Mouse (Mus musculus): Measurements from ENCODE around the gene Fcer1g.

Gene Fcer1g

DNA sequence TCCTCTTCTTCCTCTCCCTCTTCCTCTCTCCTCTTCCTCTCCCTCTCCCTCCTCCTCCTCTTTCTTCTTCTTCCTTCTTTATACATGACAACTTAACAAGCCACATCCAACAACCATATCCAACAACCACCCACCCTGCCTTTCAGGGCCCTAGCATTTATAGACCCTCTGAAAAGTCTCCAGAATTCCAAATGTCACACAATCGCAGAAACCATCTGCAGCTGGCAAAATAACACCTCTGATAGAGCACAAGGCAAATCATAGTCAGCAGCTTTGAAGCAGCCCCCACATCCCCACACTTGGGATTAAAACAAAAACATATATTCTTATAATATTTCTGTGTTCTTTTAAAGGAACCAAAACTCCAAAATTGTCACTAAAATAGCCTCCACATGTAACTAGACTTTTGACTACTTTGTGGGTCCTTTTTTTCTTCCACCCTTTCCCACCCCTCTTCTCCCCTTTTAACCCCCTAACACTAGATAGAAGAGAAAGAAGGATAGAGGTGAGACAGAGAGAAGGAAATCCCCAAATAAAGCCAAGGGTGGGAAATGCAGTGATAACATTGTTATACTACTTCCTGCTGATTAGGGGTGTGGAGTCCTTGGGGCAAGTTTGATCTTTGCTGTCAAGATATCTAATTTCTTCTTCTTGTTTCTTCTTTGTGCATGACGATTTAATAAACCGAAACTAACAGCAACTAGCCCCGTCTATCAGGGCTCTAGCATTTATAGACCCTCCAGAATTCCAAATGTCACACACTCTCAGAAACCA lies 32.0 kb upstream of the Fcer1g start:
- no peak for DNase-seq (ENCODE audit: low read depth, low spot score)

DNA sequence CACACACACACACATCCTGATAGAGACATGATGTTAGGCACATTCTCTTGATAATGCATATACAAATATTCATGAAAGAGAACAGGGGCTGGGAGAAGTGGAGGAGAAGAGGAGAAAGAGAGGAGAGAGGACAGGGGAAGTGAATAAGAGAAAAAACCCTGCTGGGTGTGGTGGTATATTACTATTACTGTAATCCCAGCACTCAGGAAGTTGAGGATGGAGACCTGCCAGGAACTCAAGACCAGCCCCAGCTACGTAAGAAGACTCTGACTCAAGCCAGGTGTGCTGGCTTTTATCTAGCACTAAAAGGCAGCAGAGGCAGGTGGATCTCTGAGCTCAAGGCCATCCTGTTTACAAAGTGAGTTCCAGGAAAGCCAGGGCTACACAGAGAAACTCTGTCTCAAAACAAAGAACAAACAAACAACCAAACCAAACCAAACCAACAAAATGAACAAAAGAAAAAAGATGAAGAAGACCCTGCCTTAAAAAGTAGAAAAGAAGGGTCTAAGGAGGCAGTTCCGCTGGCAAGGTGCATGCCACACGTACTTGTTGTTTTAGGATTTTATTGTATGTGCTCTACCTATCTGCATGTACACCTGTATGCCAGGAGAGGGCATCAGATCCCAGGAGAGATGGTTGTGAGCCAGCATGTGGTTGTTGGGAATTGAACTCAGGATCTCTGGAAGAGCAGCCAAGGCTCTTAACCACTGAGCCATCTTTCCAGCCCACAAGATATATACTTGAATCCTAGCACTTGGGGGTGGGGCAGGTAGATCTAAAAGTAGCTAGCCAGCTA lies 29.7 kb upstream of the Fcer1g start:
- peak; percentile 71 for DNase-seq (ENCODE audit: low read depth, low spot score)

DNA sequence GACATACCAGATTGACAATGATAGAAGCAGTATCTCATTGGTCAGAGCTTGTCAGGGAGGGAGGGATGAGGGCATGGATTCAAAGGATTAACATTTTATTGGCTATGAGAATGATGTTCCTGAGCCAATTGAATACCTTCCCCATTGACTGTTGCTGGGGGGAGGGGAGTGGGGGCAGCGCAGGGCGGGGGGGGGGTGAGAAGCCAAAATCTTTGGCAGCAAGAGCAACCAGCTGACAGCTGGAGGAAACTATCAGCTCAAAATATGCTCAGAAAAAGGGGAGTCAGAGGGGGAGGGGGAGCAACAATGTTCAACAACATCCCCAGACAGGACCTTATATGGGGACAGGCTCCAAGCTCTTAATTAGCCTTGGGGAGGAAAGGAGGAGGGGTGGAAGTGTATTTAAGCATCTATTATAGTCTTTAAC lies 29.0 kb upstream of the Fcer1g start:
- DNase-seq (ENCODE audit: low read depth, low spot score) = no peak

DNA sequence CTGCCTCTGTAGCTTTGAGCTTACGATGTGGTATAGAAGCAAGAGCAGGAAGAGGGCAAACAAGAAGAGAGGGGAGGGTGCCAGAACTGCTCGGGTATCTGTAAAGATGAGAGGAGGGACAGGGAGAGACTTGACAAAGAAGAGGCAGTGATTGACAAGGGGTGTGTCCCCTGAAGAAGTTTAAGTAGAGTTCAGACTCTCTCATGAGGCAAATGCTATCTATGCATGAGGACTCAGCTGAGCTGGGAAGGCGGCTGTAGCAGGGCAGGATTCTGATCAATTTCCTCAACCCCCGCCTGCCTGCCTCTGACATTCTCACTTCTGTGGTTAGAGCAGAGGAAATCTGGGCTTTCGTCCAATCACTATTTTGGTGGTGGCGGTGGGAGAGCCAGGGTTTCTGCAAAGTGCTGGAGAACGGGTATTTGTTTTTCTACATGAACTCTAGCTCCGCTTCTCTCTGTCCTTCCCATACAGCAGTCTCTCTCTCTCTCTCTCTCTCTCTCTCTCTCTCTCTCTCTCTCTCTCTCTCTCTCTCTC lies 28.5 kb upstream of the Fcer1g start:
- DNase-seq (ENCODE audit: low read depth, low spot score) = no peak

DNA sequence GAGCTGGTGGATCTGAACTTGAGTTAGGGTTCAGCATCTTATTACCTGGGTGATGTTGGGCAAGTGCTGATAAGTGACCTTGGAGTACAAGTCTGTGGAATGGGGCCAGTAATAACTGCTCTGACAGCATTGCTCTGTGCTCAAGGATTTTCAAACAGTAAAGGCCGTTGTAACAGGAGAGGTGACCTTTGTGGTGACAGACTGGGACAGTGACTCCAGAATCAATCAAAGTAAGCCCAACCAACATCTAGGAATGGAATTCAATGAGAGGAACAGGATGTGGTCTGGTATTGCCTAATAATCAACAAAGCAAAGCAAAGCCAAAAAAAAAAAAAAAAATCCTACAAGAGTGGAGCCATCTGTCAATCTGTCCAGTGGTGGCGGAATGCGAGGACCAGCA lies 26.2 kb upstream of the Fcer1g start:
- DNase-seq (ENCODE audit: low read depth, low spot score) = no peak

DNA sequence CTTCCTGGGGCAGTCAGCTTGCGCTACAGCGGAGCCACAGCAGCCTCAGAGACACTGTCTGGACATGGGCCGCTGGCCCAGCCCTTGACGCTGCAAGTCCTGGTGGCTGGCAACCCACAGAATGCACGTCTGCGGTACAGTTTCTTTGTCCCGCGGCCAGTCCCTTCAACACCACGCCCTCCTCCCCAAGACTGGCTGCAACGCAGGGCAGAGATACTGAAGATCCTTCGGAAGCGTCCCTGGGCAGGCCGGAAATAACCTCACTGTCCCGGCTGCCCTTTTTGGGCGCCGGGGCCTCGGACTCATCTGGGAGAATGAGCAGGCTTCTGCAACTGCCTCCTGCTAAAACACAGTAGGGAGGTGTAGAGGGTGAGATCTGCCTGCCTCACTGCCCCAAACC lies 24.8 kb upstream of the Fcer1g start:
- no peak for DNase-seq (ENCODE audit: low read depth, low spot score)

DNA sequence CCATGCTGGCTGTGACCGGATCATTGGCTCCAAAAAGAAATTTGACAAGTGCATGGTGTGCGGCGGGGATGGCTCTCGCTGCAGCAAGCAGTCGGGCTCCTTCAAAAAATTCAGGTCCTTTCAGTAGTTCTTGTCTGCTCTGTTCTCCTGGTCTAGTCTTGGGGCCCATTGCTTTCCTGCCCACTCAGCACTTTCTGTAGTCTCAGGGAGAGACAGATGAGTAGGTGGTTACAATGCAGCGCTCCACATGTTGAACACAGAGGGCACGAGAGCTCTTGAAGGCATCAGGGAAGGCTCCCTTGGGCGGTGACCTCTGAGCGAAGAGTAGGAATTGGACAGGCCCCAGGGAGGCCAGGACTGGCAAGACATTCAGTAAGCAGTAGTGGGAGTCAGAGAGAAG lies 23.6 kb upstream of the Fcer1g start:
- no peak for DNase-seq (ENCODE audit: low read depth, low spot score)

DNA sequence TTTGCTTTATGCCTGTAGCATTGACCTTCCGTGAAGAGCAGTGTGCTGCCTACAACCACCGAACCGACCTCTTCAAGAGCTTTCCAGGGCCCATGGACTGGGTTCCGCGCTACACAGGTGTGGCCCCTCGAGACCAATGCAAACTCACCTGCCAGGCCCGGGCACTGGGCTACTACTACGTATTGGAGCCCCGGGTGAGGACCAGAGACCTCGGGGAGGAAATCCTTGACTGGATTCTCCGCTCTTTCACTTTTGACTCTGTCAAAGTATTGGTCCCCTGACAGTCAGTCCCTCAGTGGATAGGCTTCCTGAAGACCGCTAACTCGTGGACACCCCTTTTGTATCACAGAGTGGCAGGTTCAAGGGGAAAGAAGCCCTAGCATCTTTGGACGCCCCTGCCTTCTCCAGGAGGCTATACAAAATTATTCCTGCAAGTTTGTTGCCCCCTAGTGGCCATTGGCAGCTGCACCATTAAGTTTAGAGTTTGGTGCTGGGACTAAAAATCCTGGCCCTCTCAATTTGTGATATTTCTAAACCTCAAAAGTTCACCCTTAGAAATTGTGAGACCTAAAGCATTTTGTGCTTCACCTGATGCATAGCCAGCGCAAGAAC lies 22.9 kb upstream of the Fcer1g start:
- DNase-seq (ENCODE audit: low read depth, low spot score) = peak; percentile 87

DNA sequence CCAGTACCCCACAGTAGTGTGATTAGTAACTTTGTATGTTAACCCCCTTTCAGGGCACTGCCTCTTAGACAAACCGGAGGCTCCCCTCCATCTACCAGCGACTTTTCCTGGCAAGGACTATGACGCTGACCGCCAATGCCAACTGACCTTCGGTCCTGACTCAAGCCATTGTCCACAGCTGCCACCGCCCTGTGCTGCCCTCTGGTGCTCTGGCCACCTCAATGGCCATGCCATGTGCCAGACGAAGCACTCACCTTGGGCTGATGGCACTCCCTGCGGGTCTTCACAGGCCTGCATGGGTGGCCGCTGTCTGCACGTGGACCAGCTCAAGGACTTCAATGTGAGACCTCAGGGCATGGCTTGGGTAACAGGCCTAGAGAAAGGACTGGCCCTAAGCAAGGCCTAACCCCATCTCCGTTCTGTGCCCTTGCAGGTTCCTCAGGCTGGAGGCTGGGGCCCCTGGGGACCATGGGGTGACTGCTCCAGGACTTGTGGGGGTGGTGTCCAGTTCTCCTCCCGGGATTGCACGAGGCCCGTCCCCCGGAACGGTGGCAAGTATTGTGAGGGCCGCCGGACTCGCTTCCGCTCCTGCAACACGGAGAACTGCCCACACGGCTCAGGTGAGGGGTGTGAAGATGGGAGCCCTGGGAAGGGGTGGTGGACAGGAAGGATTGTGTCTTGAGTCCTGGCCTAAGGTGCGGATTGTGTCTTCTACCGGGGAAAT lies 22.1 kb upstream of the Fcer1g start:
- no peak for DNase-seq (ENCODE audit: low read depth, low spot score)

DNA sequence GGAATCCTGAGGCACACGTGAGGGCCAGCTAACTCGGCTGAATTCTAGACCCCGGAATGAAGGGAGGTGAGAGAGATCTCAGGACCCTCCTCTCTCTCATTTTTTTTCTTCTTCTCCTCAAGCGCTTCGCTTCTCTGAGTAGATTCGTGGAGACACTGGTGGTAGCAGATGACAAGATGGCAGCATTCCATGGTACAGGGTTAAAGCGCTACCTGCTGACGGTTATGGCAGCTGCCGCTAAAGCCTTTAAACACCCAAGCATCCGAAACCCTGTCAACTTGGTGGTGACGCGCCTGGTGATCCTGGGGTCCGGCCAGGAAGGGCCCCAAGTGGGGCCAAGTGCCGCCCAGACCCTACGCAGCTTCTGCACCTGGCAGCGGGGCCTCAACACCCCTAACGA lies 18.2 kb upstream of the Fcer1g start:
- DNase-seq (ENCODE audit: low read depth, low spot score) = no peak

DNA sequence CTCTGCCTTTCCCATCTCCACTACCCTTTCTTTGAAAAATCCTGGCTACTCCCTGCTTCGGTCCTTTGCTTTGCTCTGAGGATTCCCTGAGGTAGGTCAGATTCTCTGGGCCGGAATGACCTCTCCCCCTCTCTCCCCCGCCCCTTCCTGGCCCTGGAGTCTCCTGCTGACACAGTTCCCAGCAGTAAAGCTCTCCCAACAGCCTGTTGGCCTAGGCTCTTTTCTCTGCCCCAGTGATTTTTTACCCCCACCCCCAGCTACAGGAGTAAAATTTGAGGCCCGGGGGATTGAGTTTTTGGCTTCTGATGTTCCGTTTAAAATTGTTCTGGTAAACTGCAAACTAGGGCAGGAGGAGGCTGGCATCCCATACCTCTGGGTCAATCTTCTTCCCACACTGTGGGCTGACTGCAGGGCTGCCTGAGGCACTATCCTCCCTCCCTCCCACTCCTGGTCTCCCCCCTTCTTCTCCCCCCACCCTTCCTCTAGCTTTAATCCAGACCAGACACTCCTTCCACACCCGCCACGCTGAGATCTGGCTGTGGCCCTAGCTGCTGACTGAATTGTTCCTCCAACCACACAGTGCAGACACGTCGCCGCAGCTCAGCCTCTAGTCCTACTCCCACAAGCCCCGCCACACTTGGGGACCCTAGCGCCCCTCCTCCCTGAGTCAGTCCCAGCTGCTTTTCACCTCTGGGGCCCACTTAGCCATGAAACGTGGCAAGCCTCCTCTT lies 17.6 kb upstream of the Fcer1g start:
- peak; percentile 46 for DNase-seq (ENCODE audit: low read depth, low spot score)

DNA sequence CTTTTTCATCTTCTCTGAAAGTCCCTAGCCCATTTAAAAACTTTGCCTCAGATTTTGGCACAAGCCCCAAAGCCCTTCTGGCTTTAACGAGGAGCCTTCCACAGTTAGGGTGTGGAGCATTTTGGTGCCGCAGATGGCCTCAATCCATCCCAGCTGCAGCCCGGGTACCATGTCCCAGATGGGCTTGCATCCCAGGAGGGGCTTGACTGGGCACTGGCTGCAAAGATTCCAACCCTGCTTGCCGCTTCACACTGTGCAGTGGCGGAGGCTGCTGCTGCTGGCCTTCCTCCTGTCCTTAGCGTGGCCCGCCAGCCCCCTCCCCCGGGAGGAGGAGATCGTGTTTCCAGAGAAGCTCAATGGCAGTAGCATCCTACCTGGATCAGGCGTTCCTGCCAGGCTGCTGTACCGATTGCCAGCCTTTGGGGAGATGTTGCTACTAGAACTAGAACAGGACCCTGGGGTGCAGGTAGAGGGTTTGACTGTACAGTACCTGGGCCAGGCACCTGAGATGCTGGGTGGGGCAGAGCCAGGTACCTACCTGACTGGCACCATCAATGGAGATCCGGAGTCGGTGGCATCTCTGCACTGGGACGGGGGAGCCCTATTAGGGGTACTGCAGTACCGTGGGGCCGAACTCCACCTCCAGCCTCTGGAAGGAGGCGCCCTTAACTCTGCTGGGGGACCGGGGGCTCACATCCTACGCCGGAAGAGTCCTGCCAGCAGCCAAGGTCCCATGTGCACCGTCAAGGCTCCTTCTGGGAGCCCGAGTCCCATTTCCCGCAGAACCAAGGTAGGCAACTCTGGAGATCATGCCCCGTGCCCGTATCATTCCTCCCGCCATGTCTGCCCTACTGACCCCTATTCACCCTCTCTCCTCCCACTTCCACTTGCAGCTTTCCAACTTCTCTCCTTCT lies 16.8 kb upstream of the Fcer1g start, which contains the start of gene Ndufs2:
Gene Ndufs2 (minus strand): TSS at position 709 of the 914 bp plus-strand sequence.
- no peak for DNase-seq (ENCODE audit: low read depth, low spot score)

DNA sequence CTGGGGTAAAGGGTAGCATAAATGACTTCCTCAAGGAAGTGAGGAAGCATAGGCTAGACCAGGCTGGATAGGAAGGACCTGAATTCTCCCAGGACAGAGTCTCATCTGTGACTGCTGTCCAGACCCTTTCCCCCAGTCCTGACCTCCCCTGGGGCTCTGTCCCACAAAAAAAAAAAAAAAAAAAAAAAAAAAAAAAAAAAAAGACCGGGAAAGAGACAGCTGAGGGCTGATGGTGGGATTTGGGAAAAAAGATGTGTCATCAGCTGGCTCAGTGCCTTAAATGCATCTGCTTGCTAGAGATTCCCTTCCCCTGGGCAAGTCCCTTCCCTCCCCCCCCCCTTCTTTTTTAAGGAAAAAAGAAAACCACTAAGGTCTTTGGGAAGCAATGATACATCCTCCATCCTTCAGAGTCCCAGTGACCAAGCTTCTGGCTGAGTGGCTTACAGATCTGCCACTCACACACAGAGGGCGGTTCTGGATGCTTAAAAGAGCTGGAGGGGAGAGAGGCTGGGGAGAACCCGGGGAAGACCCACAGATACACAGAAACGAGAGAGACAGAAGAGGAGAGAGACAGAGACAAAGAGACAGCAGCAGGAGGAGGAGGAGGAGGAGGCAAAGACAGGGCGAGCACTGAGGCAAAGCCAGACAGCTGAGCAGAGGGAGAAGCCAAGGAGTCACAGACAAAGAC lies 15.9 kb upstream of the Fcer1g start, which contains the start of gene Adamts4:
Gene Adamts4 (plus strand): TSS at position 509 of the 688 bp plus-strand sequence.
- DNase-seq (ENCODE audit: low read depth, low spot score) = no peak

DNA sequence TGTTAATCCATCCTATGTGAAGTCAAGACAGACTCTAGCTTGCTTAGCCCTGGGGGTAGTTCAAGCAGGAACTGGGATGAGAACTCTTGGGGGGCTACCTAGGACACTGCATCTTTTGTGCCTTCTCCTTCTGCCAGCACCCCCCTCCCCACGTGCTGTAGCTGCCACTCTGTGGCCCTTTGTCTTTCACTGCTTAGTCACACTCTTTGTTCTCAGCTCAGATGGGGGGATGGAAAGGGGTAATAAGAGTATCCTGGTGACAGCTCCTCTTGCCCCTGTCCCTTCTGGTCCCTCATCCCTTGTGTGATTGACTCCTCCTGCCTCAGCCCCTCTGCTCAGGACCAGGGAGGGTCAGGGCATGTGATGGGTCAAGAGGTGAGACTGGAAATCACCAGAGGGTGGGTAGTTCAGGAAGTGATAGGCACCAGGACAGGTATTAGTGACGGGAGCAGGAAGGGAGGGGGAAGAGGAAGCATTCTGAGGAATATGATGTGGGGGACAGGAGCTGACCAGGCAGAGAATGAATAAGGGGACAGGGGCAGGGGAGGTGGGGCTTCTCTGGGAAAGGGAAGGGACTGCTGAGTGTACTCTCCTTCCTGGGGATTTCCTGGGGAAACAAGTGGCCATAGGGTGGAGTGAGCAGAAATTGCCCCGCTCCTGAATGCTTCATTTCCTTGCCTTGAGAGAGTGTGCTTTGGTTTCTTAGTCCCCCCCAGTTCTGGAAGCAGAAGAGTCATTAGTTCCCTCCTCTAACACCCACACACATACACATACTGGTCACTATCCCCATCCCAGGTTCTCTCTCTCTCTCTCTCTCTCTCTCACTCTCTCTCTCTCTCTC lies 14.4 kb upstream of the Fcer1g start:
- DNase-seq (ENCODE audit: low read depth, low spot score) = no peak

DNA sequence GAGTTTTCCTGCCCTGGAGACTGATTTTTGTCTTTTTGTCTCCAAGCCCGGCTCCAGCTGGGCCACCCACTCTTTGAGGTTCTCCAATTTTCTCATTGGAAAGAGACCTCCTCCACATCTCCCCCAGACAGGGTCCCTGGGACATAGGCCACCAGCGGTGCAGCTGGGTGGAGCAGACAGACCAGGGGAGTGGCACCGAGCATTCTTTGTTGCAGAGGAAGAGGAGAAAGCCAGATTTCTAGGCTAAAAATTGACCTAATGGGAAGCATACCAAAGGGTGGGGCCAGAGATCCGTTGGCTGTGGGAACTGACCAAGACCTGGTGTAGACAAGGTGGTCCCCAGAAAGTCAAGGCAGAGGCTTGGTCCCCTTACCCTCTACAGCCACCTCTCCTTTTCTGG lies 13.8 kb upstream of the Fcer1g start:
- DNase-seq (ENCODE audit: low read depth, low spot score) = no peak

DNA sequence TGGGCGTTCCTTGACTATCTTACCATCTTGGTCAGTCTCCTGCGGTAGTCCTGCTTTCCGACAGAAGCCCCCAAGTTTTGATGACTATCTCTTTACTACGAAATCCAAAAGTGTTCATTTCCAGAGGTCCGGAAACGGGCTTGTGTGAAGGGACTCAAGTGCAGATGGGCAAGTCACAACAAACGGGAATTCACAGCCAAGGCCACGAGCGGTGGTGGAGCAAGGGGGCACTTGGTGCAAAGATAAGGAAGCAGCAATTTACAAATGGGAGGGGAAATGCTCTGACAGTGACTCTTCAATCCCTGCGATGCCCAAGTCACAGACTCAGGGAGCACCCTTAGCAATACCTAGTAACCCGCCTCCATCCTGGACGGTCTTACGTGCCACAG lies 13.3 kb upstream of the Fcer1g start:
- DNase-seq (ENCODE audit: low read depth, low spot score) = no peak

DNA sequence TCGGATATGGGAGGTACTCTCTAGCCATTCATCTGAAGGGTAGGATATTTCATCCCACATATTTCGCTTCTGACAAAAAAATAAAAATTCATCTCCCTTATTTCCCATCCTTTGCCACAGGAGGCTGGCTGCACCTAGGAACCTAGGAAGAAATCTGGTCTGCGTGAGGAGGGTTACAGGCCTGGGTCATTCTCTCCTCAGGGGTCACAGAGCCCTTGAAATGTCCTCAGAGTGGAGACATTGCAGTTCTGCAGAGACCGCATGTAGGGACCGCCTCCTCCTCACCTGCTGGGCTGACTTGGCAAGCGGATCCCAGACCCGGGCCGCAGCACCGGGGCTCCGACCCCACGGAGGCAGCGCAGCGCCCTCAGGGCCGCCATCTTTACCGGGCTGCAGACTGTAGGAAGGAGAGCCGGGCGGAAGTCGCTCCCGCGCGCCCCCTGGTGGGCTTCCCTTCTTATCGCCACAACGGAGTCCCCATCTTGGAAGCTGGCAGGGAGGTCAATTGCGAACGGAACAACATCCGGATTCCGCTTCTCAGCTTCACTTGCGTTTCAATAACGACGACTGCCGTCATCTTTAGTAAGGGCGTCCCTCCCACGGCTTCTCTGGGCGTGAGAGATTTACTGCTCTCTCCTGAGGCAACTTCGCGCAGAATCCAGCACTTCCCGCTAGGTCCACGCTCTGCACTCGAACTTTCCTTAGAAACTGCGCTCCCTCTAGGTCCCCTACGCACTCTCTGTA lies 12.7 kb upstream of the Fcer1g start:
- peak; percentile 98 for DNase-seq (ENCODE audit: low read depth, low spot score)

DNA sequence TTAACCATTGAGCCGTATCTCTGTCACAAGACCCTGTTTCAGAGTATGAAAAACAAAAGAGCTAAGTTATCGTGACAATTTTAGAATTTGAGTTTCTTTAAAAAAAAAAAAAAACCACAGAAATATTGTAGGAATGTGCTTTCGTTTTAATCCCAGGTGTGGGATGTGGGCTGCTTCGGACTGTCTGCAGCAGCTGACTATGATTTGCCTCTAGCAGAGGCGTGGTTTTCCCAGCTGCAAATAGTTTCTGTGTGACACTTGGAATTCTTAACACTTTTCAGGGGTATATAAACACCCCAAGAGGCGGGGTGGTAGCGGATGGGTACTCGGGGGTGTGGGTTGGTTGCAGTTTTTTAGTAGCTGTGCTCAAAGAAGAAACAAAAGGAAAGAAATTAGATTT lies 11.2 kb upstream of the Fcer1g start:
- DNase-seq (ENCODE audit: low read depth, low spot score) = no peak

Measured in ZHBTc4 (cell line).